Mouse (Mus musculus): Measurements from ENCODE around the gene Chrnb4. TPM values are rescaled to one million over a fixed set of nuclear protein-coding genes. Genes with fewer than 3 reads are reported as not detected.

Gene Chrnb4
- not detected for polyA plus RNA-seq (2014; fragmentation: Illumina TruSeq; extraction: RNeasy Lipid Tissue Mini Kit (QIAGEN cat#74804))

GRCm38 (mm10) chr9:55048211-55048880, at the start of gene Chrnb4:
Gene Chrnb4, minus strand, starts transcription at chr9:55048779.

DNA sequence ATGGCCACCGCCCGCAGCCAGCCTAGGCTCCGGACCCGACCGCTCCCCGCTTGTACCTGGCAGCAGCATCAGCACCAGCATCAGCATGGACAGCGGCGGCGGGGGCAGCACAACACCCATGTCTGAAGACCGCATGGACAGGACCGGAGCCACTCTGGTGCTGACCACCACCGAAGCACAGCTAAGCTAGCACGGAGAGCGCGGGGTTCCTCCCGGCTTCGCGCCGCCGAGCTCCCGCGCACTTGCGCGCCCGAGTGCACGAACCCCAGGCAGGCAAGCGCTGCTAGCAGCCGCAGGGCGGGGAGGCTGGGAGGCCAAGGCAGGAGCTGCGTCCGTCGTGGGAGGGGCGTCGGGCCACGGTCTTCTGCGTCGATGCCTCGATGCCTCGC, 22.3 kb downstream of the Chrnb4 start, which contains the start of gene Chrna3:
Gene Chrna3 (minus strand): TSS at position 288 of the 389 bp plus-strand sequence.

GRCm38 (mm10) chr9:54980674-54981073, 67.9 kb downstream of the Chrnb4 start, which contains the start of gene Chrna5:
Gene Chrna5, plus strand, starts transcription at chr9:54980880.

Other genes with a start within 250 kb of the Chrnb4 start
- 207 TPM for gene Ireb2, start 185.0 kb downstream of the Chrnb4 start, polyA plus RNA-seq (2014; fragmentation: Illumina TruSeq; extraction: RNeasy Lipid Tissue Mini Kit (QIAGEN cat#74804))
- 10.4 TPM for gene Hykk, start 131.5 kb downstream of the Chrnb4 start, polyA plus RNA-seq (2014; fragmentation: Illumina TruSeq; extraction: RNeasy Lipid Tissue Mini Kit (QIAGEN cat#74804))
- 509 TPM for gene Psma4, start 98.0 kb downstream of the Chrnb4 start, polyA plus RNA-seq (2014; fragmentation: Illumina TruSeq; extraction: RNeasy Lipid Tissue Mini Kit (QIAGEN cat#74804))
- gene AY074887, start 97.8 kb downstream of the Chrnb4 start, polyA plus RNA-seq (2014; fragmentation: Illumina TruSeq; extraction: RNeasy Lipid Tissue Mini Kit (QIAGEN cat#74804)) = not detected
- not detected for gene Chrna5, start 67.9 kb downstream of the Chrnb4 start, polyA plus RNA-seq (2014; fragmentation: Illumina TruSeq; extraction: RNeasy Lipid Tissue Mini Kit (QIAGEN cat#74804))
- gene Chrna3, start 22.2 kb downstream of the Chrnb4 start, polyA plus RNA-seq (2014; fragmentation: Illumina TruSeq; extraction: RNeasy Lipid Tissue Mini Kit (QIAGEN cat#74804)) = not detected
- gene Ube2q2, start 100.1 kb upstream of the Chrnb4 start, polyA plus RNA-seq (2014; fragmentation: Illumina TruSeq; extraction: RNeasy Lipid Tissue Mini Kit (QIAGEN cat#74804)) = 176 TPM
- gene Fbxo22, start 160.1 kb upstream of the Chrnb4 start, polyA plus RNA-seq (2014; fragmentation: Illumina TruSeq; extraction: RNeasy Lipid Tissue Mini Kit (QIAGEN cat#74804)) = 67.0 TPM

All from ovary, adult 10 weeks (tissue).